Mouse (Mus musculus): Measurements from ENCODE around the gene Nalcn. TPM values are rescaled to one million over a fixed set of nuclear protein-coding genes. Genes with fewer than 3 reads are reported as not detected.

The Nalcn gene
- total RNA-seq, 2 experiments from 2014 or later, result 66.8 to 67.9 TPM

DNA sequence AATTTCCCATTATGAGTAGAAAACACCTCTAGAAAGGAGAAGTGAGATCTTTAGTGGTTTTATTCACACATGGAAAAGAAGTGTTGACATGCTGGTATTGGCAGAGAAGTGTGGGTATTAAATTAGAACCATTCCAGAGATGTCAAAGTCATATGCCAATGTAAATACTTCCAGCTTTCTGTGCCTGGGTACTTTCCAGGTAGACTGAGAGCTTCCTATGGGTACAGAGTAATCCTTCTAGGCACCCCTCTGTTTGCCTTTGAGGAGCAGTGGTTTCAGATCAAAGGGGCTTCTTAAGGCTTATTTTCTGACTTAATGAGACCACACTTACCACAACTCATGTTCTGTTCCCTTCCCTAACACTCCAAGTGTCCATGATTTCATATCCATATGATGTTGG, 97.8 kb downstream of the Nalcn start:
- intact Hi-C loops (cut with DNase I), result no loop called here
- DNase-seq (ENCODE audit: extremely low spot score in 1 of 2, low spot score in 2 of 2), result no peak

DNA sequence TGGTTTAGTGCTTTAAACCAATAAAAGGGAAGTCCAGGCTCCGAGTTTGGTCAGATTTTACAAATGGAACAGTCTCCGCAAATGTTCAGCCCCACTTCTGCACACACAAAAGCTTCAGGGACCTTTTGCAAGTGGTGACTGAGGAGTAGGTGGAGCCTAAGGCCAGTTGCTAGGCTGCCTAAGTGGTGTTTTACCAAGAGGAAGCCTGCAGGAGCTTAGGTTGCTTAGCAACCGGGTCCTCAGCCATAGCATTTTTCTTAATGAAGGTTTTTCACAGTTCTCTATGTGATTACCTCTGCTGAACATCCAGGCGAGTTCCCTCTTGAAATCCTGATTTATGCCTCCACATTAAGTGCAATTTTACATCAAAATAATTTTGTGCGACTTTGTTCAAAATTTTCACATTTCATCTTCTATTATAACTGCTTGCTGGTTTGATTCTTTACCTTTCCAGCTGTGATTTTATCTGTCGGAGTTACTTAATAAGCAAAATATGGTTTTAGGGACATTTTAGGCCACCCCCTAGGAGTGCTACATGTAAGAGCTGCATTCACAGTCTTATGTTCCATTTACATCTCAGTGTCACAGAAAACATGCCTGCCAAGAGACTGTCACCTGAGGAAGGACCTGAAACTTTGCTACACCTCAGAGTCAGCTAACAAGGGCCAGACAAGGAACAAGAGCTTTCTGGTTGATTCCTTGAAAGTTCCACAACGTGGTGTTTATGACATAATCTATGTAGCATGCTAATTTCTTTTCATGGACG, 113.4 kb downstream of the Nalcn start:
- DNase-seq (ENCODE audit: extremely low spot score in 1 of 2, low spot score in 2 of 2), result peak; percentile 34 to 76
- intact Hi-C loops (cut with DNase I), result no loop called here

DNA sequence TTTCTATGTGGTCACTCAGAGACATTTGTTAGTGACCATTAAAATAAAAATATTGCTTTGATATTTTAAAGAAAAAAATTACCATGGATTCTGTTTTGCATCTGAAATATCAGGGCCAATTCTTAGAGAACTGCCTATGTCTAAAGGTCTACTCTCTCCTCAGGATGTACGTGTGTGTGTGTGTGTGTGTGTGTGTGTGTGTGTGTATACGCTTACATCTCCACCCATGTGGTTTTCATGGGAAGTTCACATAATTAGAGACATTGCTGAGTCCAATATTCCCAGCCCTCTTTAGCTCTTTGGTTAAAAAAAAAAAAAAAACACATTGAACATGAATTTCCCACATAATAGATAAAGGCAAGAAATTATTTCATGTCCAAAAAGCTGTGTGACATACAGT, 114.0 kb downstream of the Nalcn start:
- DNase-seq (ENCODE audit: extremely low spot score in 1 of 2, low spot score in 2 of 2), result no peak
- intact Hi-C loops (cut with DNase I), result no loop called here

DNA sequence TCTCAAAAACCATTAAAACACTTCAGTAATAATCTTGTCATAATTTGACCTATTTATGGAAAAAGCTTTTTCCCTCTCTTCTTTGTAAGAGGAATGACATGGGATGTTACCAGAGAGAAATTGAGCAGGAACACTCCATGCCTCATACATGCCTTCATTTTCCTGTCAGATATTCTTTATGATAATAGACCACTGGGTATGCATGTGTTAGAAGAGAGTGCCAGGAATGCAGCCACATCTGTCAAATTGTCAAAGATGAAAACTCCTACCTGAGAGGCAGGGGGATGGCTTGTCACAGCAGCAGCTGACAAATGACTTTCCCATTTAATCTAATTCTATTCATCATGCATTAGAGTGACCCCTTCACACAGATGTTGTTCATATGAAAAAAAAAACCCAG, 131.4 kb downstream of the Nalcn start:
- no peak for DNase-seq (ENCODE audit: extremely low spot score in 1 of 2, low spot score in 2 of 2)
- intact Hi-C loops (cut with DNase I), result no loop called here

DNA sequence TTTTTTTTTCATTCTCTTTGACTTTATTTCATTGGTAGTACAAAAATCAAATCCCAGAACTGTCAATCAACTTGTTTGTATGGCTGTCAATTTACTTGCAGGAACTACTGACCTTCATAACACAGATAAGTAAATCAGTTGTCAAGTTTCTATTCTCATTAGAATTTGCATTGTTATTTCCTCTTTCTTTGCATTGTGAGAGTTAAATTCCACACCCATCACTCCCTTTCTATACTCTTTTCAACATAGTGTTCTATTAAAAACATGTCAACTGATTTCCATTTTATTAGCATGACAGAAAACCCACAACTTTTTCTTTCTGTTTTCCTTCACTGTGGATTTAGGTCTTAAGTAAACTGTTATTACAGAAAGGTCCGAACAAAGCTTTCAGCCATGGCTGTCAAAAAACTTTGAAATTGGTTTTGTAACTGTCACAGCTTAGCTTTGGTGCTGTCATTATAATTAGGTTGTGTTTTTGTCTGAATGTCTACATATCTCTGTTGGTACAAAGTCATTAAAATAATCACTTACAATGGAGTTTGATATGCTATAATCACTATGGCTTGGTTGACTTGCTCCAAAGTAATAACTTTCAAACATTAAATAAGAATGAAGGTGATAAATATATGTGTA, 138.3 kb downstream of the Nalcn start:
- no peak for DNase-seq (ENCODE audit: extremely low spot score in 1 of 2, low spot score in 2 of 2)

DNA sequence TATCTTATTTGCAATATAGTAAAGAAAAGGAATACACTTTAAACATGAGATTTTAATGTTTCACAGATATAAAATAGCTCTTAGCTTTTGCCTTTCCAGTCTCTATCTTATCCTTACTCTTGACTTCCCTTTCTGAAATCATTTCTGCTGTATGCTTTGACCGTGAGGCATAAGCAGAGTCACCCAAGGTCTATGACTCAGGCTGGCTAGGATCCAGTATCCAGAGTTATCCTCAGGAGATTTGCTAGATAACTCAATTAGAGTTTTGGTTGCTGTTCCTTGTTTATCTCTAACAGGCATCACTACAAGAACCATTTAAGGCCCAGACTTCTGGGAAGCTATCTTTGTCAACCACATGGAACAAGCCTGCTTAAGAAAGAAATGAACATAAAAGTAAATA, 164.9 kb downstream of the Nalcn start:
- intact Hi-C loops (cut with DNase I), result no loop called here
- no peak for DNase-seq (ENCODE audit: extremely low spot score in 1 of 2, low spot score in 2 of 2)

More for the DNA sequence above, 138.3 kb downstream of the Nalcn start:
- intact Hi-C loops (cut with DNase I), result no loop called here

DNA sequence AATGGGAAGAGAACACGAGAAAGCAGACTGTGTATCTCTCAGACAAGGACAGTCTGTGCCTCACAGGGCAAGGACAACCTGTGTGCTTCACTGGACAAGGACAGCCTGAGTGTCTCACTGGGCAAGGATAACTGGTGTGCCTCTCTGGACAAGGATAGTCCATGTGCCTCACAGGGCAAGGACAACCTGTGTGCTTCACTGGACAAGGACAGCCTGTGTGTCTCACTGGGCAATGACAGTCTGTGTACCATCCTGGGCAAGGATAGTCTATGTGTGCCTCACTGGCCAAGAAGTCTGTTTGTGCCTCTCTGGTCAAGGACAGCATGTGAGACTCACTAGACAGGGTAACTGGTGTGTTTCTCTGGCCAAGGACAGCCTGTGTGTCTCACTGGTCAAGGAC, 180.9 kb downstream of the Nalcn start:
- no peak for DNase-seq (ENCODE audit: extremely low spot score in 1 of 2, low spot score in 2 of 2)
- intact Hi-C loops (cut with DNase I), result no loop called here

DNA sequence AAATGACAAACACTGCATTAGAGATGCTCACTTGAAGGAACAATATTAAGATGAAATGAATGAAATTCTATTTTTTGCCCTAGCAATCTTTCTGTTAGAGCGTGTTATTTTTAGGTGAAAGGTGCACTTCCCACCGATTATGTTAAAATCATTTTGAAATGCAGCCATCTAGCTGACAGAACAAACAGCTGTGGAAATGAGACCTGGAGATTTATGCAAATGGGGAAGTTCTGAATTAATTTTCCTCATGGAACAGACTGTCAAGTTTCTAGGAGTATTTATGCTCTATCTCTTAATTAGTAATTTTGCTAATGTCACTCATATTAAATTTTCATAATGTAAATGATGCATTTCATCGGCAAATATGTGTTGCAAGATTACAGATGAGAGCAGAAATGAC, 191.4 kb downstream of the Nalcn start:
- intact Hi-C loops (cut with DNase I), result no loop called here
- DNase-seq (ENCODE audit: extremely low spot score in 1 of 2, low spot score in 2 of 2), result no peak

DNA sequence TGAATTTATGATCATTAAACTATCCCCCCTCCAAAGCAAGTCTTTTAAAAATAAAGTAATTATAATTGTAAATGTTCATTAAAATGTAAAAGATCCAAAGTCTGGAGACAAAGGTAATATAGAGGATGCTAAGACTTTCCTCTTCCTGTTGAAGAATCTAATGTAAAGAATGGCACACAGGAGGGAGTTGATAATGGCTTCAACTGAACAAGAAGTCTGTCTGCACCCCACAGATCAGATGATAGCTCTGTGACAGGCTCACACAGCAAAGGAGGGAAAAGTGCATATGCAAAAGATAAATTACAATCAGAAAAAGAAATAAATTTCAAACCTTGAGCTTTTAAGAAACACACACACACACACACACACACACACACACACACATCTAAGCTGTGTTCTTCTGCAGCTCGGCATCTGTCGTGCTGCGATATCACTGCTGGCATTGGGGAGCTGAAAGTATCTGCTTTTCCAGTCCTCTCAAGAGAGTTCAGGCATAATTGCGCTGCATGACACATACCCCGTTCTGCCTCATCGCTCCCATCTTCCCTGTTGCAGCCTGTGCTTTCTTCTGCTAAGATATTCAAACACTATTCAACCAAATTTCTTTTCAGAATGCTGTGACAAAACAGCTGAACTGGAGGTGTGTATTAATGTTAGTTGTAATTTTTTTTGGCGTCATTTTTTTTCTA, 250.6 kb downstream of the Nalcn start:
- DNase-seq (ENCODE audit: extremely low spot score in 1 of 2, low spot score in 2 of 2), result no peak
- intact Hi-C loops (cut with DNase I), result no loop called here

DNA sequence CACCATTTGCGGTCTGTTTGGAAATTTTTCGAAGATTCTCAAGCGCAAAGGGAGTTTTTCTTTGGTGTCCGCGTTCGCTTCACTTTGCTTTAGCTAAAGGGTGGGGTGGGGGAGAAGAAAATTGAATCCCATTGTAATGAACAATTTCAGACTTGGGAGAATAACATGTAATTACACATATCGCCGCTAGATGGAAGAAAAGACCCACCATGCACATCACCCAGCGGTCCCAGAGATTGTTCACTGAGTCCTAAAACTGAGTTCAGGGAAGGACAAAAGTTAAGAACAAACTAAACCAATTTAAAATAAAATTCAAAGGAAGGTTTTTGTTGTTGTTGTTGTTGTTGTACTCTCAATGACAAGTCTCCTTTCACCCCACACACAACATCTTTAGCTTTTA, 255.4 kb downstream of the Nalcn start:
- intact Hi-C loops (cut with DNase I), result loop anchor here (5.0 kb wide), 1 partner anchor 821 kb away; no protein-coding TSS in a partner anchor
- DNase-seq (ENCODE audit: extremely low spot score in 1 of 2, low spot score in 2 of 2), result peak in 1 of 2 experiments; percentile 33

DNA sequence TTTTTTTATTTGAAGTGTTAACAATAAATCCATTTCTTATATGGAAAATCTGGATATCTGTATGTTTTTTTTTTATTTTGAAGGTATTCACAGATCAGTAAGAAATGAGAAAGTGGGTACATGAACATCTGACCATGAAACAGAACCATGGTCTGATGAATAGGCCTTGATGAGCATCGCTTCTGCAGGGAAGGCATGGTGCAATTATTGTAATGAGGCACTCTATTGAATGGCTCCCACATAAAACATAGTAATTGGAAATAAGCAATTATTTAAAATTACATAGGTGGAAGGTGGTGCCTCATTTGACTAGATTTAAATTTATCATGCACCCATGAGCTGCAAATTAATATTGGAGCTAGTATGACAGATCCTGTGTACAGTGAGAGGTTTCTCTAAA, 267.3 kb downstream of the Nalcn start:
- intact Hi-C loops (cut with DNase I), result no loop called here

DNA sequence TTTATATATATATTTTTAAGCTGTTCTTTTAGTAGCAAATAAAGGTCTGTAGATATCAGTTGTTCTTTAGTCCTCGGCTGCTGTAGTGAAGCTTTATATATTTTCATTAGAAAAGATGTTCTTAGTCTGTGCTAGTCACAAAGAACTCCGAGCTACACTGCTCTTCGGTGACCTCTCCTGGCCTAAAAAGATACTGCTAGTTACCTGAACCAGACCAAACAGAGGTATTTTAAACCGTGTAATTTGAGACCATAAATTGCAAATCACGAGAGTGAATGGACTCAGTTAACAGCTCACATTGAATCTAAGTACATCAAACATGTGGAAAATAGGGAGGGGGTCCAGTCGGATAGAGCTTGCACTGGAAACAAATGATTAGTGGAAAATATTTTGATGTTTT, 274.0 kb downstream of the Nalcn start:
- DNase-seq (ENCODE audit: extremely low spot score in 1 of 2, low spot score in 2 of 2), result peak; percentile 26 to 36
- intact Hi-C loops (cut with DNase I), result no loop called here

More for the DNA sequence above, 267.3 kb downstream of the Nalcn start:
- no peak for DNase-seq (ENCODE audit: extremely low spot score in 1 of 2, low spot score in 2 of 2)

DNA sequence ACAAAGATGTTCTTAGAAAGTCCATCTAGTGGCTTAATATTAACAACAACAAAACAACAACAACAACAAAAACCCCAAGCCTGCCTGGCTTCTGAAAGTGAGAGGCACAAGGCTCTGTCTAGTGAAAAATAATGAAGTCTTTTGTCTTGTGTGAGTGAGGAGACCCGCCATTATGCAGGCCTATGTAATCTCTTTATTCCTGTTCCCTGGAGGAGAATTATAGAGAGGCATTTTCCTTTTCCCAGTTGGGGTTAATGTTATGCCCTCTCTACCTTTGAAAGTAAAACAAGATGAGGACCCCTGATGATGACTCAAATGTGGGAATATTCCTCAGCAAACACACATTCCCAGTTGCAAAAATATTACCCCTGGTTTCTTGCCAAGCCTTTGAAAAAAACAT, 295.1 kb downstream of the Nalcn start:
- no peak for DNase-seq (ENCODE audit: extremely low spot score in 1 of 2, low spot score in 2 of 2)
- intact Hi-C loops (cut with DNase I), result no loop called here

DNA sequence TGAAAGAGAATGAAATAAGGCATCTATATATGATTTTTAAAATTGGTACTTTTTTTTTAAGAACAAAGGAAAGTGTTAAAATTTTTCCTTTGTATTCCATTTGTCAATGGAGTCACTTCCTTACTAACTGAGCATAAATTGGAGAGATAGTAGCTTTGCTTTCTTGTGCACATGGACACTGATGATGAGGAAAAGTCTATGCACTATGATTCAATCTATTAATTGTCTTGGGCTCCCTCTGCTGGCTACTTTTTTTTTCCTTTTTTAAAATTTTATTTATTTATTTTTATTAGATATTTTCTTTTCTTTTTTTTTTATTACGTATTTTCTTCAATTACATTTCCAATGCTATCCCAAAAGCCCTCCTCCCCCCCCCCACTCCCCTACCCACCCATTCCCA, 312.6 kb downstream of the Nalcn start:
- intact Hi-C loops (cut with DNase I), result no loop called here
- no peak for DNase-seq (ENCODE audit: extremely low spot score in 1 of 2, low spot score in 2 of 2)

DNA sequence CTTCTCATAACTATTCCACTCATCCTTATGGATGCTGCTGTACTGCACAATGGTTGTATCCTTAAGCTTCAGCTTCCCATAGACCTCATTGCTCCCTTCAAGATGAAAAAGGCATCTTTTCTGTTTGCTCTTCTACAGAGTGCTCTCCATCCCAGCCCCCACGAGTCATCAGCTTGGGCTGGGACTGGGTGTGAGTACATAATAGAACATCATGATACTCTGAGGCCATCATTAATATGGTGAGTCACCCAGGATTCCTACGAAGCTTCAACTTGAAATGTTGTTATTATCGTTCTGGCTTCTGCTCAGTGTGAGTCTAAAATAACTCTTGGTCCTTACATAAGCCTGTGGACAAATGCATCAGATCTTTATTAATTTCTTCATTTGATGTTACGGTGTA, 314.6 kb downstream of the Nalcn start:
- intact Hi-C loops (cut with DNase I), result no loop called here
- no peak for DNase-seq (ENCODE audit: extremely low spot score in 1 of 2, low spot score in 2 of 2)

DNA sequence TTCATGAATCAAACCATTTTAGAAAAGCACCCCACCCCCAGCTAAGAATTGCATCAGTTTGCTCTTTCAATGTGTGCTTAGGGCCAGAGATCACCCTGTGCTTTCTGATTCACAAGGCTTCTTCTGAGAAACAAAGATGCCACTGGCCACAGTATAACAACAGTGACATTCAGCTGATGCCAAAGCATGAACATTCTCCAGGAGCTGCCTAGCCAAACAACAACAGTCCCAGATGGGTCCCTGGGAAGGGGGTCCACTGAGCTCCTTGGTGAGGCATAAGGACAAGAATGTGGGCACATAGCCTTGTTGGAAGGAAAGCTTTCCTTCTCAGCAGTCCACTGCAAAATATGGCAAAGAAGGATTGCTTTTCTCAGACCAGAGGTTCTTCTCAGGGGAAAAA, 330.9 kb downstream of the Nalcn start:
- DNase-seq (ENCODE audit: extremely low spot score in 1 of 2, low spot score in 2 of 2), result no peak
- intact Hi-C loops (cut with DNase I), result no loop called here

DNA sequence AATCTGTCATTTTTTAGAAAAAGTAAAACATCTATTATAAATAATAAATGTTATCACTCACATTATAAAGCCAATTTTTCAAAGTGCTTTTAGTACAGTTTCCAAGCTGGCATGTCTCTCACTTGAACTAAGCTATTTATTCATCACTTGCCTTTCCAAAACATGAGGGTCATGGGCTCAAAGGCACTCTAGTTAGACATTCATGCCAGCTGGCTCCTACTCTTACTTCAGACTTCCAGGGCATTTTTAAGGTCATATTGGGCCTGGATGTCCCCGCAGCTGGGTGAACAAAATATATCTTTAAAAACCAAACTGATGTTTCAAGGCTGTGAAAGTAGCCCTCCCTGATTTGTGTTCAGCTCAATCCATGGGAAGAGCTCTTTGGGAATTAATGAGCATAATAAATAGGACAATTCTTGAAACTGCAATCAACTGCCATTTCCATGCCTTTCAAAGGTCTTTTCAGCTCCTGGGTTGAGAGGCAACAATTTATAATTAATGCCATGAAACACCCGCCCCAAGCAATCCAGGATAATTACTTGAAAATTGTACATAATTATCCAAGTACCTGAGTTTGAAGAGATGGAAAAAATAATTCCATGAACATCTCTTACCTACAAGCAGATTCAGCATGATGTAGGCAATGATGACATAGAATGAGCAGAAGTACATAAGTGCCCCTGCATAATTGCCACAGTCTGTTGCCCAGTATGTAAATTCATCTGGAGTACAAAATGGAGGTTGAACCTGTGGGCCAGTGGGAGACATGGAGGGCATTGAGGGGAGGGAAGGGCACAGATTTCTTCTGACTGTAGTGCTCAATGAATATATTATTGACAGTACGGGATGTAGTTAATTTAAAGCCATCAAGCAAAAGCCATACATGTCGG, 335.6 kb downstream of the Nalcn start:
- intact Hi-C loops (cut with DNase I), result no loop called here
- no peak for DNase-seq (ENCODE audit: extremely low spot score in 1 of 2, low spot score in 2 of 2)

DNA sequence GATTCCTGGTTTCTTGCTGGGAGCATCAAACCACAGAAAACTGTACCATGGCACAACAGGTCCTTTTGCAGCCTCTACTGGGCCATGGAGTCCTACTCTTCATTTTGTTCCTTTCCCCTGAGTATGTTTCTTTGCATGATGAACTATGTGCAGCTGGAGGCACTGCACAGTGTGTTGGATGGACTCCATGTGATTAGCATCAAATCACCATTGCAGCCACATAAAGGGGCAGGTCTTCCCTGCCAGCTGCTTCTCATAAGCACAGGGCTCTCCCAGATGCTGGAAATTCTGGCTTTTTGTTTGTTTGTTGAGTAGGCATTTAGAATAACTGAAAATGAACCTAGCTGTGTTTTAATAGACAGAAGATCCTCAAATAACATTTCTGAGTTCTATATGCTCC, 344.8 kb downstream of the Nalcn start:
- intact Hi-C loops (cut with DNase I), result no loop called here

DNA sequence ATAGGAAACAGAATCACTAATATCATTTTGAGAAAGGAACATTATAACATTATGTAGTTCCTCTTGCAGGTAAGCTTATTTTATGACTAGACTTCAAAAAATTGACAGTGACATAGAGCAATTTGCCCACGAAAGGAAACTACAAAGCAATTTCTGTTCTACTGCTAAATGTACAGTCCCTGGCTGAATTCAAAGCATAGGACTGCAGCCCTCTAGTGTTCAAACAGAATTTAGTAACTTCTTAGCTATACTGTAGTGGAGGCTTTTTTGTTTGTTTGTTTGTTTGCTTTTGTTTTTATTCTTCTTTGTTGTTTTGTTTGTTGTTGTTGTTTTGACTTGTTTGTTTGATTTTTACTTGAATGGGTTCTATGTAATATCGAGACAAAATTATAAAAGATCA, 354.8 kb downstream of the Nalcn start:
- DNase-seq (ENCODE audit: extremely low spot score in 1 of 2, low spot score in 2 of 2), result no peak
- intact Hi-C loops (cut with DNase I), result no loop called here

More for the DNA sequence above, 344.8 kb downstream of the Nalcn start:
- DNase-seq (ENCODE audit: extremely low spot score in 1 of 2, low spot score in 2 of 2), result no peak

All from left cerebral cortex, postnatal 10 days (tissue).